Mouse (Mus musculus) CH12.LX (cell line): ENCODE results near the gene Suz12. TPM values are rescaled to one million over a fixed set of nuclear protein-coding genes. Genes with fewer than 3 reads are reported as not detected.

Experiments
- DNase-seq: peaks from one replicate; pipeline ENCODE4 v3.0.0-alpha.2; 2013; ENCODE audit errors: extremely low read depth
- H3K27ac ChIP-seq: 2 replicates; pipeline ENCODE4 v1.5.1; 2012; ENCODE audit warnings: low read depth, mild to moderate bottlenecking, control low read depth, moderate library complexity; ENCODE audit not compliant: insufficient read depth
- H3K27me3 ChIP-seq: replicated peaks from 2 replicates; pipeline ENCODE3; 2012; ENCODE audit warnings: inconsistent platforms
- H3K36me3 ChIP-seq, 2 experiments: replicated peaks in 1 of 2; 2 replicates each; pipeline versions ENCODE3 to v1.6.1; 2012; ENCODE audit warnings: inconsistent platforms in 1 of 2, low read length in 1 of 2, mild to moderate bottlenecking in 1 of 2, mixed read lengths in 1 of 2, moderate library complexity in 1 of 2; ENCODE audit not compliant: control insufficient read depth in 1 of 2, insufficient read depth in 1 of 2
- H3K4me1 ChIP-seq, 2 experiments: 2 replicates each; pipeline ENCODE4 v1.6.1; 2012; ENCODE audit warnings: inconsistent platforms in 1 of 2, moderate library complexity in 1 of 2; ENCODE audit not compliant: insufficient read depth in 2 of 2, control insufficient read depth in 1 of 2
- H3K4me2 ChIP-seq: 2 replicates; pipeline ENCODE4 v1.6.1; 2012; ENCODE audit warnings: low read depth, mild to moderate bottlenecking, control low read depth; ENCODE audit not compliant: poor library complexity, insufficient read depth, severe bottlenecking
- H3K4me3 ChIP-seq, 3 experiments: fragments of 150-350 bp in 1 of 3; sonication (generic) in 1 of 3; replicated peaks in 1 of 3; 2 replicates each; pipeline versions ENCODE3 to v1.5.1; 2011 to 2012; ENCODE audit warnings: low read depth in 2 of 3, low read length in 2 of 3, mild to moderate bottlenecking in 2 of 3, moderate library complexity in 2 of 3, control low read depth in 1 of 3, improper control_type of control experiment in 1 of 3, inconsistent platforms in 1 of 3, mixed read lengths in 1 of 3; ENCODE audit not compliant: poor library complexity in 1 of 3
- H3K79me2 ChIP-seq: replicated peaks from 2 replicates; pipeline ENCODE4 v1.6.1; 2012; ENCODE audit warnings: mild to moderate bottlenecking, moderate library complexity; ENCODE audit not compliant: control insufficient read depth, poor library complexity, insufficient read depth, severe bottlenecking; ENCODE audit errors: extremely low read depth
- H3K9ac ChIP-seq: 2 replicates; pipeline ENCODE4 v1.6.1; 2012; ENCODE audit warnings: low read depth, mild to moderate bottlenecking, control low read depth, moderate library complexity; ENCODE audit not compliant: insufficient read depth
- H3K9me3 ChIP-seq: replicated peaks from 2 replicates; pipeline ENCODE3; 2012; ENCODE audit warnings: low read length, inconsistent platforms, mixed read lengths
- CHD2 ChIP-seq: IDR thresholded peaks from 2 replicates; pipeline ENCODE4 v1.6.1; 2011; ENCODE audit warnings: low read length, improper control_type of control experiment
- CTCF ChIP-seq, 2 experiments: IDR thresholded peaks in 1 of 2; conservative IDR thresholded peaks in 1 of 2; 2 replicates each; pipeline ENCODE4 v1.5.1; 2011 to 2012; ENCODE audit warnings: low read depth in 2 of 2, low read length in 2 of 2, improper control_type of control experiment in 1 of 2, inconsistent platforms in 1 of 2, mild to moderate bottlenecking in 1 of 2, moderate library complexity in 1 of 2
- E2F4 ChIP-seq: IDR thresholded peaks from 2 replicates; pipeline ENCODE4 v1.6.1; 2011; ENCODE audit warnings: low read depth, low read length, improper control_type of control experiment; ENCODE audit not compliant: insufficient replicate concordance
- ETS1 ChIP-seq: conservative IDR thresholded peaks from 2 replicates; pipeline ENCODE4 v1.6.1; 2012; ENCODE audit warnings: low read depth, mild to moderate bottlenecking, inconsistent platforms, low read length, improper control_type of control experiment, moderate library complexity
- HCFC1 ChIP-seq: IDR thresholded peaks from 2 replicates; pipeline ENCODE4 v1.6.1; 2012; ENCODE audit warnings: low read depth, mild to moderate bottlenecking, inconsistent platforms, low read length, improper control_type of control experiment
- IRF4 ChIP-seq: IDR thresholded peaks from 2 replicates; pipeline ENCODE4 v1.6.1; 2014; ENCODE audit warnings: low read depth, mild to moderate bottlenecking, inconsistent platforms, low read length, improper control_type of control experiment
- MAFK ChIP-seq: IDR thresholded peaks from 2 replicates; pipeline ENCODE4 v1.6.1; 2011; ENCODE audit warnings: low read length, improper control_type of control experiment; ENCODE audit not compliant: insufficient replicate concordance
- MAZ ChIP-seq: IDR thresholded peaks from 2 replicates; pipeline ENCODE4 v1.6.1; 2012; ENCODE audit warnings: low read depth, mild to moderate bottlenecking, inconsistent platforms, low read length, improper control_type of control experiment, moderate library complexity
- MEF2A ChIP-seq: IDR thresholded peaks from 2 replicates; pipeline ENCODE4 v1.6.1; 2014; ENCODE audit warnings: low read depth, mild to moderate bottlenecking, inconsistent platforms, low read length, improper control_type of control experiment, borderline replicate concordance
- MYC ChIP-seq: IDR thresholded peaks from 2 replicates; pipeline ENCODE4 v1.6.1; 2011; ENCODE audit warnings: low read depth, mild to moderate bottlenecking, improper control_type of control experiment, low read length
- PAX5 ChIP-seq: IDR thresholded peaks from 2 replicates; pipeline ENCODE4 v1.6.1; 2012; ENCODE audit warnings: low read length, inconsistent platforms, mixed read lengths
- POLR2AphosphoS2 ChIP-seq: IDR thresholded peaks from 2 replicates; pipeline ENCODE4 v1.6.1; 2011; ENCODE audit warnings: low read depth, low read length, improper control_type of control experiment
- RCOR1 ChIP-seq: conservative IDR thresholded peaks from 2 replicates; pipeline ENCODE4 v1.6.1; 2012; ENCODE audit warnings: low read depth, mild to moderate bottlenecking, inconsistent platforms, low read length, improper control_type of control experiment
- SIN3A ChIP-seq: IDR thresholded peaks from 2 replicates; pipeline ENCODE4 v1.6.1; 2012; ENCODE audit warnings: low read length, improper control_type of control experiment, inconsistent platforms
- TBP ChIP-seq: conservative IDR thresholded peaks from 2 replicates; pipeline ENCODE4 v1.6.1; 2011; ENCODE audit warnings: low read depth, low read length, improper control_type of control experiment
- TCF12 ChIP-seq: IDR thresholded peaks from 2 replicates; pipeline ENCODE4 v1.6.1; 2014; ENCODE audit warnings: low read depth, mild to moderate bottlenecking, inconsistent platforms, low read length, improper control_type of control experiment
- UBTF ChIP-seq: IDR thresholded peaks from 2 replicates; pipeline ENCODE4 v1.6.1; 2012; ENCODE audit warnings: low read depth, mild to moderate bottlenecking, inconsistent platforms, low read length, improper control_type of control experiment, moderate library complexity
- dilution Hi-C: fragments of 300-500 bp; cut with MboI; formaldehyde crosslinking; loops from 2 replicates; pipeline ENCODE4 v1.14.3; 2020; ENCODE audit warnings: low sequenced_read_pairs; ENCODE audit not compliant: extremely low pct_unique_long_range_greater_than_20kb, extremely low pct_ligation_motif_present
- in situ Hi-C: fragments of 300-500 bp; cut with MboI; formaldehyde crosslinking; loops from 3 replicates; pipeline ENCODE4 v1.14.3; 2019; ENCODE audit warnings: low sequenced_read_pairs, low pct_ligation_motif_present, low pct_unique_long_range_greater_than_20kb, mixed read lengths
- polyA plus RNA-seq: library from polyadenylated mRNA; unstranded; fragments of >175 nt; gene quantifications from 2 replicates; pipeline ENCODE4 v1.2.1, GENCODE M21; 2012; ENCODE audit warnings: low read depth; ENCODE audit not compliant: insufficient read length
- total RNA-seq, 2 experiments: library from RNA; depleted of rRNA; stranded (reverse); fragments of 300-350 nt in 1 of 2; fragments of >200 nt in 1 of 2; gene quantifications; 2 replicates each; pipeline ENCODE4 v1.2.3; 2012 to 2014

The Suz12 gene
- total and polyA plus RNA-seq, 3 experiments: 56.7 to 160 (median 124) TPM

GRCm38 (mm10) chr11:80080826-80081728 is 88.2 kb downstream of the Suz12 start, which contains the start of gene Crlf3 (continued):
- TF ChIP-seq E2F4 (no peak), MYC (peak; percentile 66; the same call in 1 of the 2 replicates), CHD2 (peak; percentile 94), CTCF (conservative IDR thresholded peaks at IDR 0.05 in 1 of 2, IDR thresholded peaks at IDR 0.05 in 1 of 2; ENCODE audit: low read depth in 2 of 2, low read length in 2 of 2) (peak in 1 of 2 experiments; percentile 56; a peak in 2 of 4 replicates), PAX5 (no peak), MAZ (peak; percentile 98), MAFK (no peak)

DNA sequence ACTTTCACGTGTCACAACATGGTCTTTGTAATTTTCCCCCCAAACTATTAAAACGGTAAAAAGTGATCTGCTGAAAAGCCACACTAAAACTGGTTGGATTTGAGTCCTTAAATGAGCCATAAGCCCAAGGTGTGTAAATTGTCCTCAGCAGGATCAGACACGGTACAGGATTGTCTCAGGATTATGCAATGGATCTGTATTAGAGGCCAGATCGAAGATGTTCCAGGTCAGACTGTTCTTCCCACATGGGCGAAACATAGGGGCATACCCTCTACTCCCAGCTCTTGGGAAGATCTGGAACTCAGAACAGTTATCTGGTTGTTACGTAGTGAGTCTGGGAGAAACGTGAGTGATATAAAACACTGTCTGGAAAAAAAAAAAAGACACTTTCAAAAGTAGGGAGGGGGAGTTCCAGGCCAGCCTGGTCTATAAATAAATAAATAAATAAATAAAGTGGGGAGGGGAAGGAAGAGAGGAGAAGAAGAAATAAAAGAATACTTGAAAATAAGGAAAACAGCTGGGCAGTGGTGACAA is 88.9 kb downstream of the Suz12 start:
- Histone ChIP-seq H3K79me2 (peaks cover 37% of the 10 kb centered on the region), H3K36me3 (peaks cover 2 to 10% of the 10 kb centered on the region in 2 experiments), H3K27me3 (no peaks in the 10 kb centered on the region), H3K9me3 (peaks cover 8% of the 10 kb centered on the region), H3K9ac (no peak overlapping the region), H3K27ac (no peak overlapping the region), H3K4me1 (peaks cover 8 to 34% of the 10 kb centered on the region in 2 experiments), H3K4me2 (no peak overlapping the region), H3K4me3 (no peak overlapping the region)
- in situ Hi-C loops (loop anchor here (5.0 kb wide), 1 partner anchor 40 kb away; no protein-coding TSS in a partner anchor), dilution Hi-C loops (no loop called here)
- DNase-seq: no peak
- TF ChIP-seq IRF4: no peak
- no peak for TF ChIP-seq TBP
- no peak for TF ChIP-seq MAZ
- no peak for TF ChIP-seq POLR2AphosphoS2
- no peak for TF ChIP-seq TCF12
- TF ChIP-seq UBTF: no peak
- TF ChIP-seq ETS1: no peak
- no peak for TF ChIP-seq RCOR1
- no peak for TF ChIP-seq SIN3A
- no peak for TF ChIP-seq HCFC1
- no peak for TF ChIP-seq MEF2A

Other genes starting within 250 kb of the Suz12 start
- 78.8 and 103 TPM in 2 replicates for gene Utp6, start 30.7 kb upstream of the Suz12 start, total RNA-seq (2012; rRNA removed)
- gene Utp6, start 30.7 kb upstream of the Suz12 start, total RNA-seq (2014; rRNA removed): 117 and 122 TPM in 2 replicates
- gene Utp6, start 30.7 kb upstream of the Suz12 start, polyA plus RNA-seq: 148 and 186 TPM in 2 replicates
- 106 and 113 TPM in 2 replicates for gene Crlf3, start 87.9 kb downstream of the Suz12 start, total RNA-seq (2012; rRNA removed)
- gene Crlf3, start 87.9 kb downstream of the Suz12 start, total RNA-seq (2014; rRNA removed): 152 and 173 TPM in 2 replicates
- 114 and 118 TPM in 2 replicates for gene Crlf3, start 87.9 kb downstream of the Suz12 start, polyA plus RNA-seq
- 24.0 and 26.4 TPM in 2 replicates for gene Atad5, start 96.3 kb downstream of the Suz12 start, total RNA-seq (2012; rRNA removed)
- gene Atad5, start 96.3 kb downstream of the Suz12 start, total RNA-seq (2014; rRNA removed): 46.3 and 48.1 TPM in 2 replicates
- 32.9 and 35.2 TPM in 2 replicates for gene Atad5, start 96.3 kb downstream of the Suz12 start, polyA plus RNA-seq
- gene Tefm, start 149.1 kb downstream of the Suz12 start, total RNA-seq (2012; rRNA removed): 34.4 and 36.6 TPM in 2 replicates
- gene Tefm, start 149.1 kb downstream of the Suz12 start, total RNA-seq (2014; rRNA removed): 70.2 and 76.1 TPM in 2 replicates
- gene Tefm, start 149.1 kb downstream of the Suz12 start, polyA plus RNA-seq: 42.1 and 43.9 TPM in 2 replicates
- not detected in 2 replicates for gene Adap2, start 161.0 kb downstream of the Suz12 start, total RNA-seq (2012; rRNA removed)
- 0.12 TPM in 1 of 2 replicates, not detected in the other for gene Adap2, start 161.0 kb downstream of the Suz12 start, total RNA-seq (2014; rRNA removed)
- 0.49 and 0.86 TPM in 2 replicates for gene Adap2, start 161.0 kb downstream of the Suz12 start, polyA plus RNA-seq
- 11.7 and 12.4 TPM in 2 replicates for gene Rnf135, start 190.7 kb downstream of the Suz12 start, total RNA-seq (2012; rRNA removed)
- gene Rnf135, start 190.7 kb downstream of the Suz12 start, total RNA-seq (2014; rRNA removed): 10.9 and 11.1 TPM in 2 replicates
- gene Rnf135, start 190.7 kb downstream of the Suz12 start, polyA plus RNA-seq: 9.6 and 11.3 TPM in 2 replicates
- 33.1 and 36.3 TPM in 2 replicates for gene Rhot1, start 215.9 kb downstream of the Suz12 start, total RNA-seq (2012; rRNA removed)
- gene Rhot1, start 215.9 kb downstream of the Suz12 start, total RNA-seq (2014; rRNA removed): 73.3 and 83.5 TPM in 2 replicates
- 55.3 and 61.0 TPM in 2 replicates for gene Rhot1, start 215.9 kb downstream of the Suz12 start, polyA plus RNA-seq